Mouse (Mus musculus) bone marrow macrophage, adult 2 months (primary cell): ENCODE results near the gene Atp1a4.

Experiments
- CTCF ChIP-seq: IDR thresholded peaks from 2 replicates; pipeline ENCODE4 v1.5.1; 2012; ENCODE audit warnings: low read depth, mild to moderate bottlenecking, low read length, moderate library complexity
- POLR2A ChIP-seq: IDR thresholded peaks from 2 replicates; pipeline ENCODE4 v1.6.1; 2012; ENCODE audit warnings: mild to moderate bottlenecking, low read depth, low read length, borderline replicate concordance

- no peak for TF ChIP-seq CTCF
- TF ChIP-seq POLR2A: no peak
These were observed 35.2 kb upstream of the Atp1a4 start for GRCm38 (mm10) chr1:172293449-172293848.
